Comparison of ENCODE assay signal across 8 mouse cellular contexts in the genomic region with DNA sequence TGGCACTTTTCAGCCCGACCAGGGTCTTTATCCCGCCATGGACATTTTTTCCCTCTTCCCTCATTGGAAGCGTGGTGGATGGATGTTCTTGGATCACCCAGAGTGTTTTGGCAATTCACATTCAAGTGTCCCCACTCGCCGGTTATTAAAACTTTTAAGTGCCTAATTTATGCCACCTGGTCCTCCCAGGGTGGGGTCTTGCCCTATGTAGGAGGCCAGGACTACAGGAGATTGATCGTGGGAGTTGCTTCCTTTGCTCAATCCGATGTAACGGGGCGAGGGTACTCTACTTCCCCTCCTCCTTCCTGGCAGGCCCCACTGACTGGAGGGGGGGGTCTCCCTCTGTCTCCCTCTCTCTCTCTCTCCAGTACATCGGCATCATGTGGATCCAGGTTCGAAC. TPM values are rescaled to one million over a fixed set of nuclear protein-coding genes. Genes with fewer than 3 reads are reported as not detected.
DNase-seq lines count a peak whose midpoint lies in the region; ATAC-seq lines count a peak whose summit lies in the region.
"Had no signal": no experiment of that assay in that cellular context is flagged by ENCODE, and none has a peak within 500 bp of the region (broad histone marks: within the 10 kb centered on the region; RNA-seq: fewer than 3 reads in every experiment).

No protein-coding gene starts in this region.

- ATAC-seq in neural tube, embryonic 11.5 days (ENCODE audit: insufficient read depth, low FRiP score, low TSS enrichment), result no peak
- ATAC-seq in forebrain, embryonic 12.5 days (ENCODE audit: low FRiP score), result no peak
- no peak for ATAC-seq in limb, embryonic 15.5 days (ENCODE audit: insufficient number of reproducible peaks, low FRiP score, low TSS enrichment, low read depth)
- ATAC-seq in stomach, embryonic 16.5 days (ENCODE audit: insufficient read depth, low FRiP score), result no peak
- ATAC-seq in CD4-positive, CD25-positive, alpha-beta regulatory T cell, adult 4 months, result no peak

- peak overlapping the region; percentile 81 for H3K4me3 ChIP-seq in neural tube, embryonic 11.5 days (ENCODE audit: low read depth, low read length)
- H3K4me3 ChIP-seq in forebrain, embryonic 12.5 days (replicated peaks), result peak overlapping the region; percentile 85
- H3K4me3 ChIP-seq in limb, embryonic 15.5 days, result peak overlapping the region; percentile 70
- H3K4me3 ChIP-seq in stomach, embryonic 16.5 days (replicated peaks; ENCODE audit: low read length), result peak overlapping the region; percentile 66

- peak overlapping the region; percentile 72 for H3K9ac ChIP-seq in neural tube, embryonic 11.5 days (ENCODE audit: low read length)
- H3K9ac ChIP-seq in forebrain, embryonic 12.5 days, result peak overlapping the region; percentile 85
- peak overlapping the region; percentile 45 for H3K9ac ChIP-seq in limb, embryonic 15.5 days
- peak overlapping the region; percentile 72 for H3K9ac ChIP-seq in stomach, embryonic 16.5 days (ENCODE audit: low read length)

- H3K27ac ChIP-seq in neural tube, embryonic 11.5 days (ENCODE audit: low read depth, low read length), result no peak overlapping the region
- 0 out of 2 replicates have a peak overlapping the region, but pooled peaks have one; percentile 19 for H3K27ac ChIP-seq in forebrain, embryonic 12.5 days
- peak overlapping the region; percentile 57; the same call in 1 of the 2 replicates for H3K27ac ChIP-seq in limb, embryonic 15.5 days
- H3K27ac ChIP-seq in stomach, embryonic 16.5 days (ENCODE audit: low read length), result no peak overlapping the region

- no peaks in the 10 kb centered on the region for H3K9me3 ChIP-seq in neural tube, embryonic 11.5 days (ENCODE audit: control insufficient read depth, low read length)
- no peaks in the 10 kb centered on the region for H3K9me3 ChIP-seq in forebrain, embryonic 12.5 days
- no peaks in the 10 kb centered on the region for H3K9me3 ChIP-seq in limb, embryonic 15.5 days
- H3K9me3 ChIP-seq in stomach, embryonic 16.5 days (replicated peaks; ENCODE audit: control insufficient read depth, low read length), result no peaks in the 10 kb centered on the region

- H3K36me3 ChIP-seq in neural tube, embryonic 11.5 days (ENCODE audit: control insufficient read depth, insufficient read depth, low read length), result peaks cover 14% of the 10 kb centered on the region
- peaks cover 46% of the 10 kb centered on the region for H3K36me3 ChIP-seq in forebrain, embryonic 12.5 days (replicated peaks)
- peaks cover 40% of the 10 kb centered on the region for H3K36me3 ChIP-seq in limb, embryonic 15.5 days
- 0 out of 2 replicates have a peak, but pooled peaks cover 8% of the 10 kb centered on the region for H3K36me3 ChIP-seq in stomach, embryonic 16.5 days (ENCODE audit: control insufficient read depth, insufficient read depth, low read length)

- H3K4me1 ChIP-seq in neural tube, embryonic 11.5 days (ENCODE audit: control insufficient read depth, insufficient read depth, low read length), result peaks cover 28% of the 10 kb centered on the region
- peaks cover 54% of the 10 kb centered on the region for H3K4me1 ChIP-seq in forebrain, embryonic 12.5 days
- H3K4me1 ChIP-seq in limb, embryonic 15.5 days, result peaks cover 51% of the 10 kb centered on the region
- peaks cover 49% of the 10 kb centered on the region for H3K4me1 ChIP-seq in stomach, embryonic 16.5 days (ENCODE audit: control insufficient read depth, insufficient read depth, low read length)

- WGBS in neural tube, embryonic 11.5 days, result 9% methylated on average over 11 of the region's 11 CpGs
- 16% methylated on average over 11 of the region's 11 CpGs for WGBS in forebrain, embryonic 12.5 days
- WGBS in limb, embryonic 15.5 days, result 4% methylated on average over 11 of the region's 11 CpGs
- WGBS in stomach, embryonic 16.5 days, result 11% methylated on average over 11 of the region's 11 CpGs

- peak overlapping the region; percentile 96 for H3K4me2 ChIP-seq in neural tube, embryonic 11.5 days (ENCODE audit: low read depth)
- peak overlapping the region; percentile 96 for H3K4me2 ChIP-seq in forebrain, embryonic 12.5 days
- peak overlapping the region; percentile 99 for H3K4me2 ChIP-seq in limb, embryonic 15.5 days
- peak overlapping the region; percentile 71 for H3K4me2 ChIP-seq in stomach, embryonic 16.5 days (ENCODE audit: low read depth, low read length)

- H3K27me3 ChIP-seq in neural tube, embryonic 11.5 days (ENCODE audit: control insufficient read depth, insufficient read depth, low read length), result no peaks in the 10 kb centered on the region
- no peaks in the 10 kb centered on the region for H3K27me3 ChIP-seq in forebrain, embryonic 12.5 days
- H3K27me3 ChIP-seq in limb, embryonic 15.5 days, result no peaks in the 10 kb centered on the region
- no peaks in the 10 kb centered on the region for H3K27me3 ChIP-seq in stomach, embryonic 16.5 days (ENCODE audit: control insufficient read depth, insufficient read depth, low read length)

- DNase-seq in neural tube, embryonic 11.5 days (ENCODE audit: low spot score), result no peak
- DNase-seq in neural tube, embryonic 10.5 days (ENCODE audit: extremely low spot score, low spot score), result no peak
- no peak for DNase-seq in adrenal gland, adult 18-20 months (ENCODE audit: low spot score in 2 of 2)

RNA-seq across cellular contexts. Expression of a gene that starts 1.6 kb away (rescaled TPM):
- 116 and 128 TPM in 2 replicates for polyA plus RNA-seq in neural tube, embryonic 11.5 days (2014; fragmentation: Nextera tagmentation; extraction: Ambion mirVana)
- 187 and 198 TPM in 2 replicates for polyA plus RNA-seq in forebrain, embryonic 12.5 days (2016; fragmentation: Nextera tagmentation; extraction: Ambion mirVana)
- 107 and 108 TPM in 2 replicates for polyA plus RNA-seq in limb, embryonic 15.5 days (2015; fragmentation: Nextera tagmentation; extraction: Ambion mirVana)
- polyA plus RNA-seq in stomach, embryonic 16.5 days (2015; fragmentation: Nextera tagmentation; extraction: Ambion mirVana), result 90.4 and 92.2 TPM in 2 replicates
- 1 to 10 TPM; 1.8 to 3.1 TPM for total RNA-seq in adrenal gland, adult 18-20 months (2021)
- 10 to 100 TPM in 1 of 2 experiments, 1 to 10 TPM in 1; 8.5 to 28.4 TPM for polyA plus RNA-seq in CD4-positive, CD25-positive, alpha-beta regulatory T cell, adult 4 months (2017; shearing (Covaris generic))

RNA-seq across cellular contexts. Expression of a gene that starts 4.6 kb away (rescaled TPM):
- not detected in 2 replicates for polyA plus RNA-seq in neural tube, embryonic 11.5 days (2014; fragmentation: Nextera tagmentation; extraction: Ambion mirVana)
- not detected in 2 replicates for polyA plus RNA-seq in forebrain, embryonic 12.5 days (2016; fragmentation: Nextera tagmentation; extraction: Ambion mirVana)
- polyA plus RNA-seq in limb, embryonic 15.5 days (2015; fragmentation: Nextera tagmentation; extraction: Ambion mirVana), result not detected in 2 replicates
- polyA plus RNA-seq in stomach, embryonic 16.5 days (2015; fragmentation: Nextera tagmentation; extraction: Ambion mirVana), result not detected in 2 replicates
- not detected for total RNA-seq in adrenal gland, adult 18-20 months (2021)
- polyA plus RNA-seq in CD4-positive, CD25-positive, alpha-beta regulatory T cell, adult 4 months (2017; shearing (Covaris generic)), result not detected
- polyA plus RNA-seq: brain, embryonic 14.5 days had no signal

RNA-seq across cellular contexts. Expression of a gene that starts 12.0 kb away (rescaled TPM):
- polyA plus RNA-seq in neural tube, embryonic 11.5 days (2014; fragmentation: Nextera tagmentation; extraction: Ambion mirVana), result 33.0 and 37.8 TPM in 2 replicates
- polyA plus RNA-seq in forebrain, embryonic 12.5 days (2016; fragmentation: Nextera tagmentation; extraction: Ambion mirVana), result 28.6 and 28.8 TPM in 2 replicates
- polyA plus RNA-seq in limb, embryonic 15.5 days (2015; fragmentation: Nextera tagmentation; extraction: Ambion mirVana), result 94.2 and 114 TPM in 2 replicates
- 103 and 123 TPM in 2 replicates for polyA plus RNA-seq in stomach, embryonic 16.5 days (2015; fragmentation: Nextera tagmentation; extraction: Ambion mirVana)
- 10 to 100 TPM; 66.0 to 84.7 TPM for total RNA-seq in adrenal gland, adult 18-20 months (2021)
- polyA plus RNA-seq in CD4-positive, CD25-positive, alpha-beta regulatory T cell, adult 4 months (2017; shearing (Covaris generic)), result 10 to 100 TPM; 31.8 to 32.1 TPM

RNA-seq across cellular contexts. Expression of a gene that starts 21.1 kb away (rescaled TPM):
- 53.5 and 59.9 TPM in 2 replicates for polyA plus RNA-seq in neural tube, embryonic 11.5 days (2014; fragmentation: Nextera tagmentation; extraction: Ambion mirVana)
- 61.6 and 63.4 TPM in 2 replicates for polyA plus RNA-seq in forebrain, embryonic 12.5 days (2016; fragmentation: Nextera tagmentation; extraction: Ambion mirVana)
- 35.9 and 37.3 TPM in 2 replicates for polyA plus RNA-seq in limb, embryonic 15.5 days (2015; fragmentation: Nextera tagmentation; extraction: Ambion mirVana)
- 23.5 and 24.2 TPM in 2 replicates for polyA plus RNA-seq in stomach, embryonic 16.5 days (2015; fragmentation: Nextera tagmentation; extraction: Ambion mirVana)
- total RNA-seq in adrenal gland, adult 18-20 months (2021), result 10 to 100 TPM; 31.9 to 39.9 TPM
- 1 to 10 TPM; 5.3 to 7.0 TPM for polyA plus RNA-seq in CD4-positive, CD25-positive, alpha-beta regulatory T cell, adult 4 months (2017; shearing (Covaris generic))

RNA-seq across cellular contexts. Expression of a gene that starts 28.1 kb away (rescaled TPM):
- 2.4 and 2.5 TPM in 2 replicates for polyA plus RNA-seq in neural tube, embryonic 11.5 days (2014; fragmentation: Nextera tagmentation; extraction: Ambion mirVana)
- polyA plus RNA-seq in forebrain, embryonic 12.5 days (2016; fragmentation: Nextera tagmentation; extraction: Ambion mirVana), result 1.5 and 1.7 TPM in 2 replicates
- polyA plus RNA-seq in limb, embryonic 15.5 days (2015; fragmentation: Nextera tagmentation; extraction: Ambion mirVana), result 7.1 and 8.6 TPM in 2 replicates
- 7.6 and 9.6 TPM in 2 replicates for polyA plus RNA-seq in stomach, embryonic 16.5 days (2015; fragmentation: Nextera tagmentation; extraction: Ambion mirVana)
- total RNA-seq in adrenal gland, adult 18-20 months (2021), result 10 to 100 TPM; 23.1 to 26.7 TPM
- 10 to 100 TPM in 1 of 2 experiments, 1 to 10 TPM in 1; 8.9 to 11.6 TPM for polyA plus RNA-seq in CD4-positive, CD25-positive, alpha-beta regulatory T cell, adult 4 months (2017; shearing (Covaris generic))

Comparison
In these comparisons a context has a peak if more than half of its experiments do, and no peak if none do; other contexts are left out.
1. H3K27ac ChIP-seq: peak in forebrain, embryonic 12.5 days (single experiment) and limb, embryonic 15.5 days (single experiment); none in neural tube, embryonic 11.5 days (single experiment) and stomach, embryonic 16.5 days (single experiment).
2. Peak in every context shown above with its lines, with median percentiles within 50 percentile points of each other: H3K4me2 ChIP-seq, H3K4me3 ChIP-seq and H3K9ac ChIP-seq.